Mouse (Mus musculus) retina, embryonic 14.5 days (tissue): ENCODE measurements around the gene Ctag2.

Experiments used
- DNase-seq: peaks from one replicate; pipeline ENCODE4 v3.0.0-alpha.2; 2015; ENCODE audit warnings: low spot score

The Ctag2 gene

DNA sequence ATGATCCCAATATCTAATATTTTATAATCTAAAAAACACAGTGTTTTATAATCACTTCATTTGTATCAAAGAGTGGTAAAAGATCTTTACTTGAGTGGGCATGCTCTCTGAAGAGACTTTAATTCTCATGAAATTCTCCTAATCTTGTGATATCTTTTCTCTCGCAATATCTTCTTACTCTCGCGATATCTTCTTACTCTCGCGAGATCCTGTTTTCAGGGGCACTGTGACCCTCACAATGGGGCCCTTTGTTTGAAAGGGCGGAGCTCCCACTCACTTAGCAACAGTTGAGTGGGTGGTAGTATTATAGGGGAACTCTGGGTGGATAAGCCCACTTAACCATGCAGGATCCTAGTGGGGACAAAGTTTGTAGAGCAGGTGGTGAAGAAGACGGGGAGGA is at the start of gene Ctag2:
Gene Ctag2, plus strand, starts transcription at position 301 of the 400 bp plus-strand sequence.
- no peak for DNase-seq
